Mouse (Mus musculus) limb, embryonic 15.5 days (tissue): ENCODE measurements around the gene Lrrc61. TPM values are rescaled to one million over a fixed set of nuclear protein-coding genes. Genes with fewer than 3 reads are reported as not detected.

ENCODE experiments used
- ATAC-seq: fragments of 200-750 bp; cut with Nextera tagmentation; 2 replicates; pipeline ENCODE4 v1.8.0; 2017; ENCODE audit warnings: low read depth, moderate TSS enrichment; ENCODE audit not compliant: insufficient number of reproducible peaks, low FRiP score, low TSS enrichment
- H3K27ac ChIP-seq: fragments of 300-500 bp; sonication (generic); 2 replicates; pipeline ENCODE4 v1.5.1; 2015; ENCODE audit warnings: moderate library complexity, mild to moderate bottlenecking, inconsistent platforms
- H3K27me3 ChIP-seq: fragments of 300-500 bp; sonication (generic); 2 replicates; pipeline ENCODE4 v1.6.1; 2015; ENCODE audit warnings: inconsistent platforms
- H3K36me3 ChIP-seq: fragments of 300-500 bp; sonication (generic); 2 replicates; pipeline ENCODE4 v1.6.1; 2015; ENCODE audit warnings: inconsistent platforms
- H3K4me1 ChIP-seq: fragments of 300-500 bp; sonication (generic); 2 replicates; pipeline ENCODE4 v1.6.1; 2015; ENCODE audit warnings: inconsistent platforms
- H3K4me2 ChIP-seq: fragments of 300-500 bp; sonication (generic); 2 replicates; pipeline ENCODE4 v1.6.1; 2015; ENCODE audit warnings: mild to moderate bottlenecking, inconsistent platforms
- H3K4me3 ChIP-seq: fragments of 300-500 bp; sonication (generic); 2 replicates; pipeline ENCODE4 v1.5.1; 2015; ENCODE audit warnings: mild to moderate bottlenecking, inconsistent platforms
- H3K9ac ChIP-seq: fragments of 300-500 bp; sonication (generic); 2 replicates; pipeline ENCODE4 v1.6.1; 2015; ENCODE audit warnings: inconsistent platforms
- H3K9me3 ChIP-seq: fragments of 300-500 bp; sonication (generic); 2 replicates; pipeline ENCODE4 v1.6.1; 2016; ENCODE audit warnings: inconsistent platforms
- WGBS: fragments of 180-500 bp; shearing (Covaris S2); methylation state at CpG from one replicate; pipeline ENCODE4 v1.1.7; 2015; 5-methylcytosine and 5-hydroxymethylcytosine counted together
- polyA plus RNA-seq: library from polyadenylated mRNA; unstranded; fragments of >200 nt; fragmentation: Nextera tagmentation; extraction: Ambion mirVana; gene quantifications from 2 replicates; pipeline ENCODE4 v1.2.1, GENCODE M21; 2015

Lrrc61 gene
- polyA plus RNA-seq, 1 experiment from 2014 or later: 10.8 TPM

DNA sequence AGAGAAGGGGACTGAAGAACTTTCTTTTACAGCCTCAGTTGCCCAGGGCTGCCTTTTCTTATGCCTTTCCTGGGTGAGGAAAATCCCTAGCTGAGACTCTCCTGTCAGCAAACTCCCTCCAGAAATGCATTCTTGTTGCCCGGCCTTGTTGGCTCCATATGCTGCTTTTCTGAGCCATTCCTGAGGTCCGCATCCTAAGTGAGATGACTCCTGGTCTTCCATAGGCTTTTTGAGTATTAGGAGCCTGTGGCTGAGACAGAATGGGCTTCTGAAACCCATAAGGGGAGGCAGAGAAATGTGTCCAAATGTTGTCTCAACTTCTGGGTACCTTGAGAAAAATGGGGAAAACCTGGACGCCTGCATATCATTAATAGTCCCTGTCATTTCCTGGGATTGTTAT is 19.4 kb downstream of the Lrrc61 start:
- H3K4me2 ChIP-seq: no peak overlapping the region
- no peaks in the 10 kb centered on the region for H3K36me3 ChIP-seq
- H3K27me3 ChIP-seq: no peaks in the 10 kb centered on the region
- H3K9me3 ChIP-seq: no peaks in the 10 kb centered on the region
- 0 out of 2 replicates have a peak overlapping the region, but pooled peaks have one; percentile 33 for H3K27ac ChIP-seq
- H3K4me1 ChIP-seq: peaks cover 15% of the 10 kb centered on the region
- ATAC-seq: no peak
- H3K9ac ChIP-seq: no peak overlapping the region
- no peak overlapping the region for H3K4me3 ChIP-seq
- WGBS: 59% methylated on average over 3 of the region's 3 CpGs

DNA sequence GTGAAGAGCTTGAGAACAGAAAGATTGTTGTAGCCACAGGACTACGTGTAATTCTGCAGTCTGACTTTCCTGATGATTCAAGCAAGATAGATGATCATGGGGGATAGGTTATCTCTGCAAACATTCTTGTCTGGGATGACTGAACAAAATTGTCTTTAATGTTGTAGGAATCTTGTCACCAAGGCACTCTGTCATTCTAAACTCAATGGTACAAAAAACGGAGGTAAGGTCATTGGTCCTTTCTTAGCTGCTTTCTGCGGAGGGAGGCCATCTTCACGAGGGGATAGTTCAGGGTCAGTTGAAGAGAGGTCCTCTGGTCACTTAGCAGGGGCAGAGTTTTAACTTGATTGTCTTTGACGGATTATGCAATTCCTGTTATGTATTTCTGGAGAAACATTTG is 24.1 kb downstream of the Lrrc61 start:
- ATAC-seq: no peak
- no peak overlapping the region for H3K4me2 ChIP-seq
- H3K27ac ChIP-seq: no peak overlapping the region
- no peaks in the 10 kb centered on the region for H3K36me3 ChIP-seq
- H3K27me3 ChIP-seq: no peaks in the 10 kb centered on the region
- H3K9ac ChIP-seq: no peak overlapping the region
- 48% methylated on average over 5 of the region's 5 CpGs for WGBS
- H3K4me1 ChIP-seq: no peaks in the 10 kb centered on the region
- H3K9me3 ChIP-seq: no peaks in the 10 kb centered on the region
- H3K4me3 ChIP-seq: no peak overlapping the region

GRCm38 (mm10) chr6:48579215-48579648 is 24.6 kb downstream of the Lrrc61 start:
- WGBS: 24% methylated on average over 5 of the region's 5 CpGs
- H3K4me2 ChIP-seq: no peak overlapping the region

GRCm38 (mm10) chr6:48581257-48581656 is 26.7 kb downstream of the Lrrc61 start:
- Histone ChIP-seq H3K4me1 (no peaks in the 10 kb centered on the region), H3K27me3 (no peaks in the 10 kb centered on the region), H3K36me3 (no peaks in the 10 kb centered on the region), H3K4me2 (no peak overlapping the region), H3K4me3 (no peak overlapping the region), H3K27ac (no peak overlapping the region), H3K9me3 (no peaks in the 10 kb centered on the region), H3K9ac (no peak overlapping the region)
- no peak for ATAC-seq
- 63% methylated on average over 3 of the region's 3 CpGs for WGBS

More at GRCm38 (mm10) chr6:48579215-48579648, 24.6 kb downstream of the Lrrc61 start:
- no peaks in the 10 kb centered on the region for H3K4me1 ChIP-seq
- no peak overlapping the region for H3K4me3 ChIP-seq
- H3K27me3 ChIP-seq: no peaks in the 10 kb centered on the region
- H3K9ac ChIP-seq: no peak overlapping the region
- H3K9me3 ChIP-seq: no peaks in the 10 kb centered on the region
- no peak for ATAC-seq
- H3K27ac ChIP-seq: no peak overlapping the region
- no peaks in the 10 kb centered on the region for H3K36me3 ChIP-seq

DNA sequence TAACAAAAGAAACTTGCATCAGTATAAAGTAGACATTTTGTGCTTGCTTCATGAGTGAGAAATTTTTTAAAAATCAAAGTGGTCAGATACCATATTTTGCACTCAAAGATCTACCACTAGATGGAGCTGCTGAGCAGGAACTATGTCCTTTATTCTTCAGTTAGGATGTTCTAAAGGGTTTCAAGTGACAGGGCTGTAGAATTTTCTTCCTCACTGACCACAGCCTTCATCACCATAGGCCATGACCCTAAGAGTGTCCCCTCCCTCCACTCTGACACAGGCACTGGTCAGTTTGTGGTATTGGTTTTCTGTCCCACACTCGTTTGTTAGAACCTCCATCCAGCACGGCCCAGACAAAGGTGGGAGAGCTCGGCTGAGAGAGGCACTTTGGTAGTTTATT is 27.4 kb downstream of the Lrrc61 start:
- WGBS: 81% methylated on average over 3 of the region's 3 CpGs
- Histone ChIP-seq H3K9ac (no peak overlapping the region), H3K9me3 (no peaks in the 10 kb centered on the region), H3K27ac (no peak overlapping the region), H3K27me3 (no peaks in the 10 kb centered on the region), H3K36me3 (no peaks in the 10 kb centered on the region), H3K4me2 (no peak overlapping the region), H3K4me1 (no peaks in the 10 kb centered on the region), H3K4me3 (no peak overlapping the region)
- ATAC-seq: no peak

- Histone ChIP-seq H3K4me3 (no peak within 1 kb of the TSS), H3K36me3 (no peaks in the 10 kb centered on the region), H3K27me3 (no peaks in the 10 kb centered on the region), H3K9ac (no peak within 1 kb of the TSS), H3K27ac (0 out of 2 replicates have a peak within 1 kb of the TSS, but pooled peaks have one; percentile 8), H3K4me1 (peaks cover 13% of the 10 kb centered on the region), H3K9me3 (no peaks in the 10 kb centered on the region), H3K4me2 (no peak within 1 kb of the TSS)
- WGBS: 21% methylated on average over 6 of the region's 6 CpGs
- ATAC-seq: no peak
Measured at GRCm38 (mm10) chr6:48589194-48589750, 34.7 kb downstream of the Lrrc61 start, which contains the start of gene Gm45021. Gene Gm45021 (plus strand): TSS chr6:48589610.

DNA sequence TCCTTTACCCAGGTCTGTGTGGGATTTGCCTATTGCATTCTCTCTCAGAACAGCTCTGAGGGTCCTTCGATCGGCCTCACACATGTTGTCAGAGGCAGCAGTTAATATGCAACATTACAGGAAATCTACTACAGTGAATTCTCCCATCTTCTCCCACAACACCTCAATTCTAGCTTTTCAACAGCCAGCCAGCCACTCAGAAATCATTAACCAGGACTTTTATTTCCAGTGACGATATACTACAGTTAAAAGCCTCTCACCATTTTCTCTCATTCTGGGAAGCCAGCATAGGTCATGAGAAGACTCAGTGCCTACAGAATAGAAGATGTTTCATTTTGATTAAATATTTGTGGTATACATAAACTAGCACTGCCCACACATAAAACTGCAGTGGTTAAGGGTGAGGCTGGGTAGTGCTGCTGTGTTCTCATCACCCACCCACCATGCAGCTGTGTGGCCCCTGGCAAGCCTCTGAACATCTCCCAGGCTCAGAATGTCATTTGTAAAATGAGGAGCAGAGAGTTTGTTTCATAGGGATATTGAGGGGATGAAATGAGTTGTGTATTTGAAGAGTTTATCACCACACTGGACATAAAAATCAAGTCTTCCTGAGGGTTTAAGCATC is 36.7 kb downstream of the Lrrc61 start:
- Histone ChIP-seq H3K4me2 (no peak overlapping the region), H3K36me3 (peaks cover 4% of the 10 kb centered on the region), H3K4me3 (no peak overlapping the region), H3K27ac (no peak overlapping the region), H3K4me1 (peaks cover 26% of the 10 kb centered on the region), H3K9ac (no peak overlapping the region), H3K27me3 (no peaks in the 10 kb centered on the region), H3K9me3 (0 out of 2 replicates have a peak, but pooled peaks cover 1% of the 10 kb centered on the region)
- 84% methylated on average over 3 of the region's 3 CpGs for WGBS
- no peak for ATAC-seq

- Histone ChIP-seq H3K36me3 (peaks cover 10% of the 10 kb centered on the region), H3K4me1 (peaks cover 26% of the 10 kb centered on the region), H3K4me2 (no peak overlapping the region), H3K4me3 (no peak overlapping the region), H3K27ac (no peak overlapping the region), H3K9ac (no peak overlapping the region), H3K27me3 (no peaks in the 10 kb centered on the region), H3K9me3 (0 out of 2 replicates have a peak, but pooled peaks cover 5% of the 10 kb centered on the region)
- no peak for ATAC-seq
- 86% methylated on average over 6 of the region's 6 CpGs for WGBS
Measured at GRCm38 (mm10) chr6:48591871-48592270, 37.3 kb downstream of the Lrrc61 start.

GRCm38 (mm10) chr6:48593158-48594042 is 38.8 kb downstream of the Lrrc61 start, which contains the start of the genes Repin1 and Gm44965:
Gene Repin1 (plus strand): TSS chr6:48593883.
Gene Gm44965 (plus strand): TSS chr6:48593941.
- Histone ChIP-seq H3K4me3 (peak within 1 kb of the TSS; percentile 83), H3K36me3 (peaks cover 25% of the 10 kb centered on the region), H3K9ac (peak within 1 kb of the TSS; percentile 82), H3K9me3 (peaks cover 16% of the 10 kb centered on the region; the same call in 1 of the 2 replicates), H3K27me3 (no peaks in the 10 kb centered on the region), H3K4me2 (peak within 1 kb of the TSS; percentile 82), H3K4me1 (peaks cover 26% of the 10 kb centered on the region), H3K27ac (peak within 1 kb of the TSS; percentile 89)
- ATAC-seq: peak; percentile 90
- WGBS: 5% methylated on average over 45 of the region's 45 CpGs

GRCm38 (mm10) chr6:48594043-48594738 is 39.6 kb downstream of the Lrrc61 start:
- H3K9ac ChIP-seq: peak overlapping the region; percentile 82

GRCm38 (mm10) chr6:48595278-48595677 is 40.7 kb downstream of the Lrrc61 start:
- no peak overlapping the region for H3K9ac ChIP-seq
- H3K4me1 ChIP-seq: peaks cover 21% of the 10 kb centered on the region
- H3K27me3 ChIP-seq: no peaks in the 10 kb centered on the region
- no peak for ATAC-seq
- H3K27ac ChIP-seq: no peak overlapping the region
- peak overlapping the region; percentile 83; the same call in 1 of the 2 replicates for H3K4me3 ChIP-seq
- peaks cover 43% of the 10 kb centered on the region for H3K36me3 ChIP-seq
- H3K4me2 ChIP-seq: peak overlapping the region; percentile 82; the same call in 1 of the 2 replicates
- peaks cover 16% of the 10 kb centered on the region; the same call in 1 of the 2 replicates for H3K9me3 ChIP-seq
- WGBS: 56% methylated on average over 1 of the region's 1 CpGs

More at GRCm38 (mm10) chr6:48594043-48594738, 39.6 kb downstream of the Lrrc61 start:
- Histone ChIP-seq H3K9me3 (peaks cover 16% of the 10 kb centered on the region; the same call in 1 of the 2 replicates), H3K4me3 (peak overlapping the region; percentile 83), H3K27ac (peak overlapping the region; percentile 89), H3K27me3 (no peaks in the 10 kb centered on the region), H3K4me2 (peak overlapping the region; percentile 82), H3K36me3 (peaks cover 33% of the 10 kb centered on the region), H3K4me1 (peaks cover 24% of the 10 kb centered on the region)
- WGBS: 2% methylated on average over 33 of the region's 41 CpGs
- ATAC-seq: 0 out of 2 replicates have a peak, but pooled peaks have one; percentile 9
